Mouse (Mus musculus): ENCODE data around the gene Mfap3. TPM values are rescaled to one million over a fixed set of nuclear protein-coding genes. Genes with fewer than 3 reads are reported as not detected.

Mfap3 gene
- total RNA-seq, 2 experiments from 2014 or later: 22.7 to 24.9 TPM

DNA sequence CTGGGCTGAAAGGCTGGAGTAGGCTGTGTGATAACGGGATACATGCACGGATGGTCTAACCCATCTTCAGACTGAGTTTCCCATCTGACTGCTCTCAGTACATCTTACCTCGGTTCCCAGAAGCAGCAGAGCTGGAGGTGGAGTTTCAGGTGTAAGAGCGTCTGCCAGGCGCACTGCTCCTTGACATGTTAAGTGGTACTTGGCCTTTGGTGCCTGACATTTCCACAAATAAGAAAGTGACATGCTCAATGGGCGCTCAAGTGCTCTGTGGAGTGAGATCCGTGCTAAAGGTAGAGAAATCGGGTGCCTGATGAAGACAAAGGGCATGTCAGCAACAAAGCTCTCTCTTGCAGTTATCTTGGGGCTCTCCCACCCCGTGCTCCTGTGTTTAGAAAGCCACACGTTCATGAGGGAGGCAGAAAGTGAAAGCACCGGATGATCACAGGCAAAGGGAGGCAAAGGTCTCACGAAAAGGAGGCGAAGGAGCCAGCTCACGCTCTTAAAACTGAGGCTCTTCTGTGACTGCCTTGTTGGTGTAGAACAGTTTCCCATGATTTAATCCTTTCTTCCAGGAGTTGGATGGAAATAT lies 55.3 kb downstream of the Mfap3 start:
- intact Hi-C loops (cut with DNase I): no loop called here
- no peak for DNase-seq (ENCODE audit: low spot score in 2 of 2)

DNA sequence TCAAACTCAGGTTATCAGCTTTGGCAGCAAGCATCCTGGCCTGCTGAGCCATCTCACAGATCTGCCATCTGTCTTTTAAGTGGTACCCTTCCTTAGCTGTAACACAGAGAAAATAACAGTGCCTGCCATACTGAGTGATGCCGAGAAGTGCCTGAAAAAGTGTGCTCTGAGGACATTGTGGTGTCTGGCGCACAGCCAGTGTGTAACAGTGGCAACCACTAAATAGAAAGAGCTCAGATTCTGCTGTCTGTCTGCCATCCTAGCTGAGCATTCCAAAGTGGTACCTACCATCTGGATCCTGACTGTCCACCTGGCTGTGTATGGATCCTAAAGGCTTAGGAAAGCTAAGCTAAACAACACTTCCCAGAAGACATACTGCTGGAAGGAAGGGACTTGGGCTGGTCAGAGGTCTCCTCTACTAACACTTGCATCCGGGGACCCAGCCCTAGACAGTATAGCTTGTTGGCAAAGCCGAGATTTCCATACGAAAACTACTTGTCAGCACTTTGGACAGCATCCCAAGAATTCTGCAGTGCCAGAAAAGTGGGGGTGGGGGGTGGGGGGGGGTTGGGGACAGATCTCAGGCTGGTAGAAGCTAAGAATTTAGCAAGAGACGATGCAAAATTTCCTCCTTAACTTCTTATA lies 58.5 kb downstream of the Mfap3 start:
- DNase-seq (ENCODE audit: low spot score in 2 of 2): peak in 1 of 2 experiments; percentile 32
- intact Hi-C loops (cut with DNase I): no loop called here

DNA sequence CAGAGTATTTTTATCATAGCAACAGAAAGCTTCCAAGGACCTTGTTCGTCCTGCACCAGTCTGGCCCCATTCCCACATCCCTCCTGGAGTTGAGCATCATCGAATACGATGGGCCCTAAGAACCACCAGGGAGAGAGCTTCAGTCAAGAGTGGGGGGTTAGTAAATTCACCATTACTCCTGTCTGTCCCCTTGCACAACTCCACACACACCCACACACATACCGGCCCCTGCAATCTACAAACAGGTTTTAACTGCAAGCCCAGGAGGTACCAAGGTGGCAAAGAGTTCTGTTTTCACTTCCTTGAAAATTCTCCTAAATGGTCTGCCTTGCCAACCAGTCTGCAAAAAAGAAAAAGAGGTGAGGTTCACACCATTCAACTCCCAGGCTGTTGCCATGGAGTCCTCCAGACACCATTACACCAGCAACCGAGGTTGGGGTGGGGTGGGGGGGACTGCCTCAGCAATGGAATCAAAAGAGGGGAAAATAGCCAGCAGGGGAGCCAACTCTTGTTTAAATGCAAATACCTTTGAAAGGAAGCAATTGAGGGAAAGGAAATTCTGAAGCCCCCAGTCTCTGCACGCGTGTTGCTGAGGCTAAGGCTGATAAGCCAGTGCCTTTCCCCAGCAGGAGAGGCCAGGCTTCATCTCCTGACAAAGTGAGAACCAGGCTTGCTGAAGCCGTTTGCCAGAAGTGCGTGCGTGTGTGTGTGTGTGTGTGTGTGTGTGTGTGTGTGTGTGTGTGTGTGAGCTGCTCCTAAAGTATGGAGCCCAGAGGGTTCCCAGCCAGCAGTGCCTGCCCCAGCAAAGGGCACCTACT lies 64.6 kb downstream of the Mfap3 start:
- DNase-seq (ENCODE audit: low spot score in 2 of 2): peak in 1 of 2 experiments; percentile 21
- intact Hi-C loops (cut with DNase I): no loop called here

Other genes with a start within 250 kb of the Mfap3 start
- gene Fam114a2, start within 50 bp of the Mfap3 start, total RNA-seq (2021): 10 to 100 TPM; 28.8 to 31.9 TPM
- 1 to 10 TPM; 6.8 to 7.1 TPM for gene Galnt10, start 126.8 kb downstream of the Mfap3 start, total RNA-seq (2021)

Data from left cerebral cortex, postnatal 25 days (tissue).